Mouse (Mus musculus) CH12.LX (cell line): ENCODE data around the gene Gm49388. TPM values are rescaled to one million over a fixed set of nuclear protein-coding genes. Genes with fewer than 3 reads are reported as not detected.

Source experiments
- DNase-seq: peaks from one replicate; pipeline ENCODE4 v3.0.0-alpha.2; 2013; ENCODE audit errors: extremely low read depth
- H3K27ac ChIP-seq: 2 replicates; pipeline ENCODE4 v1.5.1; 2012; ENCODE audit warnings: low read depth, mild to moderate bottlenecking, control low read depth, moderate library complexity; ENCODE audit not compliant: insufficient read depth
- H3K27me3 ChIP-seq: replicated peaks from 2 replicates; pipeline ENCODE3; 2012; ENCODE audit warnings: inconsistent platforms
- H3K36me3 ChIP-seq, 2 experiments: replicated peaks in 1 of 2; 2 replicates each; pipeline versions ENCODE3 to v1.6.1; 2012; ENCODE audit warnings: inconsistent platforms in 1 of 2, low read length in 1 of 2, mild to moderate bottlenecking in 1 of 2, mixed read lengths in 1 of 2, moderate library complexity in 1 of 2; ENCODE audit not compliant: control insufficient read depth in 1 of 2, insufficient read depth in 1 of 2
- H3K4me1 ChIP-seq, 2 experiments: 2 replicates each; pipeline ENCODE4 v1.6.1; 2012; ENCODE audit warnings: inconsistent platforms in 1 of 2, moderate library complexity in 1 of 2; ENCODE audit not compliant: insufficient read depth in 2 of 2, control insufficient read depth in 1 of 2
- H3K4me2 ChIP-seq: 2 replicates; pipeline ENCODE4 v1.6.1; 2012; ENCODE audit warnings: low read depth, mild to moderate bottlenecking, control low read depth; ENCODE audit not compliant: poor library complexity, insufficient read depth, severe bottlenecking
- H3K4me3 ChIP-seq, 3 experiments: fragments of 150-350 bp in 1 of 3; sonication (generic) in 1 of 3; replicated peaks in 1 of 3; 2 replicates each; pipeline versions ENCODE3 to v1.5.1; 2011 to 2012; ENCODE audit warnings: low read depth in 2 of 3, low read length in 2 of 3, mild to moderate bottlenecking in 2 of 3, moderate library complexity in 2 of 3, control low read depth in 1 of 3, improper control_type of control experiment in 1 of 3, inconsistent platforms in 1 of 3, mixed read lengths in 1 of 3; ENCODE audit not compliant: poor library complexity in 1 of 3
- H3K79me2 ChIP-seq: replicated peaks from 2 replicates; pipeline ENCODE4 v1.6.1; 2012; ENCODE audit warnings: mild to moderate bottlenecking, moderate library complexity; ENCODE audit not compliant: control insufficient read depth, poor library complexity, insufficient read depth, severe bottlenecking; ENCODE audit errors: extremely low read depth
- H3K9ac ChIP-seq: 2 replicates; pipeline ENCODE4 v1.6.1; 2012; ENCODE audit warnings: low read depth, mild to moderate bottlenecking, control low read depth, moderate library complexity; ENCODE audit not compliant: insufficient read depth
- H3K9me3 ChIP-seq: replicated peaks from 2 replicates; pipeline ENCODE3; 2012; ENCODE audit warnings: low read length, inconsistent platforms, mixed read lengths
- CHD1 ChIP-seq: IDR thresholded peaks from 2 replicates; pipeline ENCODE4 v1.6.1; 2012; ENCODE audit warnings: low read depth, low read length, improper control_type of control experiment, inconsistent platforms
- CHD2 ChIP-seq: IDR thresholded peaks from 2 replicates; pipeline ENCODE4 v1.6.1; 2011; ENCODE audit warnings: low read length, improper control_type of control experiment
- CTCF ChIP-seq, 2 experiments: IDR thresholded peaks in 1 of 2; conservative IDR thresholded peaks in 1 of 2; 2 replicates each; pipeline ENCODE4 v1.5.1; 2011 to 2012; ENCODE audit warnings: low read depth in 2 of 2, low read length in 2 of 2, improper control_type of control experiment in 1 of 2, inconsistent platforms in 1 of 2, mild to moderate bottlenecking in 1 of 2, moderate library complexity in 1 of 2
- E2F4 ChIP-seq: IDR thresholded peaks from 2 replicates; pipeline ENCODE4 v1.6.1; 2011; ENCODE audit warnings: low read depth, low read length, improper control_type of control experiment; ENCODE audit not compliant: insufficient replicate concordance
- ELF1 ChIP-seq: IDR thresholded peaks from 2 replicates; pipeline ENCODE4 v1.6.1; 2014; ENCODE audit warnings: low read depth, mild to moderate bottlenecking, inconsistent platforms, low read length, improper control_type of control experiment
- ETS1 ChIP-seq: conservative IDR thresholded peaks from 2 replicates; pipeline ENCODE4 v1.6.1; 2012; ENCODE audit warnings: low read depth, mild to moderate bottlenecking, inconsistent platforms, low read length, improper control_type of control experiment, moderate library complexity
- GABPA ChIP-seq: IDR thresholded peaks from 2 replicates; pipeline ENCODE4 v1.6.1; 2012; ENCODE audit warnings: low read depth, low read length, improper control_type of control experiment, inconsistent platforms; ENCODE audit not compliant: insufficient replicate concordance
- HCFC1 ChIP-seq: IDR thresholded peaks from 2 replicates; pipeline ENCODE4 v1.6.1; 2012; ENCODE audit warnings: low read depth, mild to moderate bottlenecking, inconsistent platforms, low read length, improper control_type of control experiment
- IRF4 ChIP-seq: IDR thresholded peaks from 2 replicates; pipeline ENCODE4 v1.6.1; 2014; ENCODE audit warnings: low read depth, mild to moderate bottlenecking, inconsistent platforms, low read length, improper control_type of control experiment
- JUN ChIP-seq: IDR thresholded peaks from 2 replicates; pipeline ENCODE4 v1.6.1; 2011; ENCODE audit warnings: low read depth, mild to moderate bottlenecking, low read length, improper control_type of control experiment, moderate library complexity; ENCODE audit not compliant: insufficient read depth
- JUND ChIP-seq: conservative IDR thresholded peaks from 2 replicates; pipeline ENCODE4 v1.6.1; 2011; ENCODE audit warnings: low read depth, low read length, improper control_type of control experiment
- KAT2A ChIP-seq: IDR thresholded peaks from 2 replicates; pipeline ENCODE4 v1.6.1; 2012; ENCODE audit warnings: low read length, improper control_type of control experiment, inconsistent platforms; ENCODE audit not compliant: insufficient replicate concordance
- MAFK ChIP-seq: IDR thresholded peaks from 2 replicates; pipeline ENCODE4 v1.6.1; 2011; ENCODE audit warnings: low read length, improper control_type of control experiment; ENCODE audit not compliant: insufficient replicate concordance
- MAX ChIP-seq: IDR thresholded peaks from 2 replicates; pipeline ENCODE4 v1.6.1; 2011; ENCODE audit warnings: low read length, improper control_type of control experiment
- MAZ ChIP-seq: IDR thresholded peaks from 2 replicates; pipeline ENCODE4 v1.6.1; 2012; ENCODE audit warnings: low read depth, mild to moderate bottlenecking, inconsistent platforms, low read length, improper control_type of control experiment, moderate library complexity
- MYC ChIP-seq: IDR thresholded peaks from 2 replicates; pipeline ENCODE4 v1.6.1; 2011; ENCODE audit warnings: low read depth, mild to moderate bottlenecking, improper control_type of control experiment, low read length
- NELFE ChIP-seq: IDR thresholded peaks from 2 replicates; pipeline ENCODE4 v1.6.1; 2011; ENCODE audit warnings: low read depth, low read length, improper control_type of control experiment
- NRF1 ChIP-seq: IDR thresholded peaks from 2 replicates; pipeline ENCODE4 v1.6.1; 2014; ENCODE audit warnings: low read depth, mild to moderate bottlenecking, inconsistent platforms, low read length, improper control_type of control experiment, moderate library complexity
- PAX5 ChIP-seq: IDR thresholded peaks from 2 replicates; pipeline ENCODE4 v1.6.1; 2012; ENCODE audit warnings: low read length, inconsistent platforms, mixed read lengths
- POLR2A ChIP-seq: IDR thresholded peaks from 2 replicates; pipeline ENCODE4 v1.6.1; 2011; ENCODE audit warnings: low read depth, mild to moderate bottlenecking, improper control_type of control experiment, low read length
- POLR2AphosphoS2 ChIP-seq: IDR thresholded peaks from 2 replicates; pipeline ENCODE4 v1.6.1; 2011; ENCODE audit warnings: low read depth, low read length, improper control_type of control experiment
- RCOR1 ChIP-seq: conservative IDR thresholded peaks from 2 replicates; pipeline ENCODE4 v1.6.1; 2012; ENCODE audit warnings: low read depth, mild to moderate bottlenecking, inconsistent platforms, low read length, improper control_type of control experiment
- SIN3A ChIP-seq: IDR thresholded peaks from 2 replicates; pipeline ENCODE4 v1.6.1; 2012; ENCODE audit warnings: low read length, improper control_type of control experiment, inconsistent platforms
- SMC3 ChIP-seq: IDR thresholded peaks from 2 replicates; pipeline ENCODE4 v1.6.1; 2011; ENCODE audit warnings: low read depth, low read length, improper control_type of control experiment
- TBP ChIP-seq: conservative IDR thresholded peaks from 2 replicates; pipeline ENCODE4 v1.6.1; 2011; ENCODE audit warnings: low read depth, low read length, improper control_type of control experiment
- TCF12 ChIP-seq: IDR thresholded peaks from 2 replicates; pipeline ENCODE4 v1.6.1; 2014; ENCODE audit warnings: low read depth, mild to moderate bottlenecking, inconsistent platforms, low read length, improper control_type of control experiment
- UBTF ChIP-seq: IDR thresholded peaks from 2 replicates; pipeline ENCODE4 v1.6.1; 2012; ENCODE audit warnings: low read depth, mild to moderate bottlenecking, inconsistent platforms, low read length, improper control_type of control experiment, moderate library complexity
- USF1 ChIP-seq: IDR thresholded peaks from 2 replicates; pipeline ENCODE4 v1.6.1; 2014; ENCODE audit warnings: low read depth, mild to moderate bottlenecking, inconsistent platforms, low read length, improper control_type of control experiment
- USF2 ChIP-seq: conservative IDR thresholded peaks from 2 replicates; pipeline ENCODE4 v1.6.1; 2011; ENCODE audit warnings: low read depth, low read length, improper control_type of control experiment
- ZC3H11A ChIP-seq: IDR thresholded peaks from 2 replicates; pipeline ENCODE4 v1.6.1; 2012; ENCODE audit warnings: low read depth, mild to moderate bottlenecking, inconsistent platforms, low read length, improper control_type of control experiment
- ZKSCAN1 ChIP-seq: IDR thresholded peaks from 2 replicates; pipeline ENCODE4 v1.6.1; 2012; ENCODE audit warnings: low read depth, inconsistent platforms, low read length, improper control_type of control experiment, borderline replicate concordance
- ZMIZ1 ChIP-seq: IDR thresholded peaks from 2 replicates; pipeline ENCODE4 v1.6.1; 2012; ENCODE audit warnings: low read depth, mild to moderate bottlenecking, inconsistent platforms, low read length, improper control_type of control experiment
- ZNF384 ChIP-seq: IDR thresholded peaks from 2 replicates; pipeline ENCODE4 v1.6.1; 2012; ENCODE audit warnings: low read depth, low read length, improper control_type of control experiment, inconsistent platforms
- dilution Hi-C: fragments of 300-500 bp; cut with MboI; formaldehyde crosslinking; loops from 2 replicates; pipeline ENCODE4 v1.14.3; 2020; ENCODE audit warnings: low sequenced_read_pairs; ENCODE audit not compliant: extremely low pct_unique_long_range_greater_than_20kb, extremely low pct_ligation_motif_present
- in situ Hi-C: fragments of 300-500 bp; cut with MboI; formaldehyde crosslinking; loops from 3 replicates; pipeline ENCODE4 v1.14.3; 2019; ENCODE audit warnings: low sequenced_read_pairs, low pct_ligation_motif_present, low pct_unique_long_range_greater_than_20kb, mixed read lengths
- polyA plus RNA-seq: library from polyadenylated mRNA; unstranded; fragments of >175 nt; gene quantifications from 2 replicates; pipeline ENCODE4 v1.2.1, GENCODE M21; 2012; ENCODE audit warnings: low read depth; ENCODE audit not compliant: insufficient read length
- total RNA-seq, 2 experiments: library from RNA; depleted of rRNA; stranded (reverse); fragments of 300-350 nt in 1 of 2; fragments of >200 nt in 1 of 2; gene quantifications; 2 replicates each; pipeline ENCODE4 v1.2.3; 2012 to 2014

Gm49388 gene
- total and polyA plus RNA-seq, 3 experiments: 0.98 to 4.3 TPM; not detected in 1

GRCm38 (mm10) chr7:127744366-127745045 lies 40.9 kb upstream of the Gm49388 start, which contains the start of gene Fbxl19 (continued):
- no peak for TF ChIP-seq TCF12
- TF ChIP-seq HCFC1: peak; percentile 54
- TF ChIP-seq ETS1: no peak
- no peak for TF ChIP-seq PAX5
- no peak for TF ChIP-seq GABPA
- TF ChIP-seq ELF1: peak; percentile 39; the same call in 1 of the 2 replicates
- TF ChIP-seq JUND: no peak
- TF ChIP-seq CTCF (conservative IDR thresholded peaks at IDR 0.05 in 1 of 2, IDR thresholded peaks at IDR 0.05 in 1 of 2; ENCODE audit: low read depth in 2 of 2, low read length in 2 of 2): peak; percentile 28 to 86; a peak in 2 of 4 replicates
- TF ChIP-seq JUN: no peak
- peak; percentile 32; the same call in 1 of the 2 replicates for TF ChIP-seq ZC3H11A
- peak; percentile 70 for TF ChIP-seq MYC
- no peak for TF ChIP-seq POLR2AphosphoS2
- no peak for TF ChIP-seq ZKSCAN1
- TF ChIP-seq CHD2: 0 out of 2 replicates have a peak, but pooled peaks have one; percentile 24
- TF ChIP-seq NELFE: peak; percentile 51

- peaks cover 2% of the 10 kb centered on the region for H3K9me3 ChIP-seq
- in situ Hi-C loops (no loop called here), dilution Hi-C loops (no loop called here)
- no peaks in the 10 kb centered on the region for H3K79me2 ChIP-seq
- H3K9ac ChIP-seq: peak overlapping the region; percentile 73
- H3K27me3 ChIP-seq: no peaks in the 10 kb centered on the region
- peak overlapping the region; percentile 71 to 98 (median 87) for H3K4me3 ChIP-seq
- no peak for TF ChIP-seq JUND
- no peak for TF ChIP-seq USF2
- TF ChIP-seq KAT2A: peak; percentile 92; the same call in 1 of the 2 replicates
- TF ChIP-seq MAZ: peak; percentile 75
- 0 out of 2 replicates have a peak, but pooled peaks have one; percentile 42 for TF ChIP-seq SIN3A
- TF ChIP-seq MAFK: no peak
- TF ChIP-seq TCF12: no peak; the same call in 1 of the 2 replicates
- peak; percentile 51; the same call in 1 of the 2 replicates for TF ChIP-seq RCOR1
- no peak for TF ChIP-seq POLR2AphosphoS2
- TF ChIP-seq CHD1: no peak
- no peak; the same call in 1 of the 2 replicates for TF ChIP-seq TBP
- peak; percentile 54 for TF ChIP-seq USF1
- peak; percentile 66 for TF ChIP-seq NELFE
- TF ChIP-seq ZMIZ1: no peak
- TF ChIP-seq POLR2A: peak; percentile 54; the same call in 1 of the 2 replicates
- peak; percentile 55 for TF ChIP-seq MAX
- TF ChIP-seq ETS1: no peak; the same call in 1 of the 2 replicates
- TF ChIP-seq HCFC1: peak; percentile 87
- TF ChIP-seq ZC3H11A: no peak
- TF ChIP-seq MYC: no peak
- TF ChIP-seq GABPA: peak; percentile 33; the same call in 1 of the 2 replicates
- 0 out of 2 replicates have a peak, but pooled peaks have one; percentile 25 for TF ChIP-seq IRF4
- peak; percentile 56 for TF ChIP-seq CHD2
- TF ChIP-seq ELF1: peak; percentile 56
- no peak; the same call in 1 of the 2 replicates for TF ChIP-seq E2F4
- no peak for TF ChIP-seq ZNF384
- 0 out of 2 replicates have a peak, but pooled peaks have one; percentile 14 for TF ChIP-seq UBTF
- no peak for TF ChIP-seq SMC3
- TF ChIP-seq NRF1: peak; percentile 43; the same call in 1 of the 2 replicates
- H3K4me1 ChIP-seq: peaks cover 4 to 18% of the 10 kb centered on the region in 2 experiments; a peak in 3 of 4 replicates
- DNase-seq: peak; percentile 96
- H3K36me3 ChIP-seq: peaks cover 23 to 26% of the 10 kb centered on the region in 2 experiments
- H3K4me2 ChIP-seq: peak overlapping the region; percentile 87
- H3K27ac ChIP-seq: peak overlapping the region; percentile 73
Measured at GRCm38 (mm10) chr7:127745251-127745651, 40.2 kb upstream of the Gm49388 start.
